Mouse (Mus musculus) liver, embryonic 15.5 days (tissue): Measurements from ENCODE around the gene Tubgcp3. TPM values are rescaled to one million over a fixed set of nuclear protein-coding genes. Genes with fewer than 3 reads are reported as not detected.
"Not testable (repeated sequence)": the region's sequence is repeated elsewhere in the genome, so short reads cannot be mapped to it uniquely, and the experiment has no call there.

Experiments
- ATAC-seq: fragments of 200-750 bp; cut with Nextera tagmentation; 2 replicates; pipeline ENCODE4 v1.8.0; 2017; ENCODE audit warnings: moderate number of reproducible peaks, mild to moderate bottlenecking, moderate library complexity; ENCODE audit not compliant: insufficient read depth
- H3K27ac ChIP-seq: fragments of 300-500 bp; sonication (generic); replicated peaks from 2 replicates; pipeline ENCODE4 v1.5.1; 2015; ENCODE audit warnings: mild to moderate bottlenecking, inconsistent platforms
- H3K27me3 ChIP-seq: fragments of 300-500 bp; sonication (generic); 2 replicates; pipeline ENCODE4 v1.6.1; 2015; ENCODE audit warnings: mild to moderate bottlenecking, inconsistent platforms
- H3K36me3 ChIP-seq: fragments of 300-500 bp; sonication (generic); replicated peaks from 2 replicates; pipeline ENCODE4 v1.6.1; 2015; ENCODE audit warnings: moderate library complexity, mild to moderate bottlenecking, inconsistent platforms
- H3K4me1 ChIP-seq: fragments of 300-500 bp; sonication (generic); replicated peaks from 2 replicates; pipeline ENCODE4 v1.6.1; 2015; ENCODE audit warnings: inconsistent platforms
- H3K4me2 ChIP-seq: fragments of 300-500 bp; sonication (generic); 2 replicates; pipeline ENCODE4 v1.6.1; 2015; ENCODE audit warnings: moderate library complexity, mild to moderate bottlenecking, inconsistent platforms
- H3K4me3 ChIP-seq: fragments of 300-500 bp; sonication (generic); replicated peaks from 2 replicates; pipeline ENCODE4 v1.5.1; 2015; ENCODE audit warnings: mild to moderate bottlenecking, inconsistent platforms
- H3K9ac ChIP-seq: fragments of 300-500 bp; sonication (generic); 2 replicates; pipeline ENCODE4 v1.6.1; 2015; ENCODE audit warnings: moderate library complexity, mild to moderate bottlenecking, inconsistent platforms
- H3K9me3 ChIP-seq: fragments of 300-500 bp; sonication (generic); replicated peaks from 2 replicates; pipeline ENCODE4 v1.6.1; 2016; ENCODE audit warnings: inconsistent platforms
- WGBS: fragments of 180-500 bp; shearing (Covaris S2); methylation state at CpG from one replicate; pipeline ENCODE4 v1.1.7; 2015; ENCODE audit warnings: mixed read lengths; ENCODE audit not compliant: insufficient replicate concordance; 5-methylcytosine and 5-hydroxymethylcytosine counted together
- polyA plus RNA-seq: library from polyadenylated mRNA; unstranded; fragments of >200 nt; fragmentation: Nextera tagmentation; extraction: Ambion mirVana; gene quantifications from 2 replicates; pipeline ENCODE4 v1.2.1, GENCODE M21; 2015

Tubgcp3 gene
- polyA plus RNA-seq, 1 experiment from 2014 or later, result 22.4 TPM

DNA sequence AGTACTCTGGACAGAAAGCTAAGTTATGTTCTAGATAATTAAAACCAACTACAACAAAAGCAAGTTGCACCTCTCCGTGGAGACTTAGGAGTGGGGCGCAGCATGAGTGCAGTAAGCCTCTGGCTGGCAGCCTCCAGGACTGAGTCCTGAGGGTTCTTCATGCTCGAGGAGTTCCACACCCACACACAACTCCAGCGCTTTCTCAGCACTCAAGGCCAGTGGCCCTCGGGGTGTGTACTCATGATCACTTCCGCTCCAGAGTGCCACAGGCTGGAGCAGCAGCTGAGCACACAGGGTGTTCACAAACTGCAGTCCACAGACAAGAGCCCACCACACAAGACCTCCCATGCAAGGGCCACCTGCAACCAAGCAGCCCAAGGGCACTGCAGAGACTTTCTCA lies 30.5 kb downstream of the Tubgcp3 start:
- H3K4me3 ChIP-seq, result no peak overlapping the region
- H3K9me3 ChIP-seq, result no peaks in the 10 kb centered on the region
- peaks cover 26% of the 10 kb centered on the region for H3K4me1 ChIP-seq
- no peak overlapping the region for H3K4me2 ChIP-seq
- H3K36me3 ChIP-seq, result peaks cover 88% of the 10 kb centered on the region
- H3K9ac ChIP-seq, result no peak overlapping the region
- H3K27ac ChIP-seq, result no peak overlapping the region
- H3K27me3 ChIP-seq, result no peaks in the 10 kb centered on the region
- ATAC-seq, result no peak
- WGBS, result 85% methylated on average over 6 of the region's 6 CpGs

DNA sequence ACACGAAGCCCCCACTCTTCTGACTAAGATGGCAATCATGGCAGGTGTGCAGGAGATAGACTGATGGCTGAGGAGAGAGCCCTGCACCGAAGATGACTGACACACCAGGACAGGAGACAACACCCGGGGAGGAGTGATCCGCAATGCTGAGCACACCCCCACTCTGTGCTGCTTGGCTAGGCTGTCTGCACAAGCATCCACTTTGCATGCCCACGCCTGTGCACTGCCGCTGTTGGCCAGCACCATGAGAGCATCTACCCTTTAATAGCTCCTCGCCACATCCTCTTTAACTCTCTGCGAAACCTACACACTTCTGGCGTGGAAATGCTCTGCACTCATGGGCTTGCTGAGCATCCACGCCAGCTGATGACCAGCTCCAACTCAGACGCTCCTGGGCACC lies 33.6 kb downstream of the Tubgcp3 start:
- H3K9me3 ChIP-seq, result no peaks in the 10 kb centered on the region
- H3K36me3 ChIP-seq, result peaks cover 88% of the 10 kb centered on the region
- H3K4me3 ChIP-seq, result no peak overlapping the region
- H3K9ac ChIP-seq, result no peak overlapping the region
- H3K4me1 ChIP-seq, result no peaks in the 10 kb centered on the region
- no peak overlapping the region for H3K4me2 ChIP-seq
- ATAC-seq, result no peak
- WGBS, result 84% methylated on average over 11 of the region's 11 CpGs
- no peak overlapping the region for H3K27ac ChIP-seq
- H3K27me3 ChIP-seq, result no peaks in the 10 kb centered on the region

DNA sequence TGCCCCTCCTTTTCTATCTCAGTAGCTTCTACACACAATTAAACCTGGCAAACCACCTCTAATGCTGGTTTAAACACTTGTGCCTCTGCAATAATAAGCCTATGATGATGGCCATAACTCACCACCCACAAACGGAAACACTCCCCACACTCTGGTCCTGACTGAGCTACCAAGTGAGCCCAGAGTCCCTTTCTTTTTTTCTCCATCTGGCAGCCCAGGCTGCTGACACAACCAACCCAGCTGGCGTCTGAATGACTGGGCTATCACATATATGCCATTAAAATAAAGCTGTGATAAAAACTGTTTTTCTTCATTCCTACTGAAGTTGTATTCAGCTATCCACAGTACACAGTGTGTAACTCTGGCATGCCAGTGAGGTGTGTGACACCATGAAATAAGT lies 36.7 kb downstream of the Tubgcp3 start:
- H3K9ac ChIP-seq, result no peak overlapping the region
- H3K36me3 ChIP-seq, result peaks cover 91% of the 10 kb centered on the region
- H3K4me2 ChIP-seq, result no peak overlapping the region
- no peak for ATAC-seq
- WGBS, result 65% methylated on average over 2 of the region's 2 CpGs
- H3K4me3 ChIP-seq, result no peak overlapping the region
- H3K27me3 ChIP-seq, result no peaks in the 10 kb centered on the region
- H3K27ac ChIP-seq, result no peak overlapping the region
- no peaks in the 10 kb centered on the region for H3K4me1 ChIP-seq
- no peaks in the 10 kb centered on the region for H3K9me3 ChIP-seq

DNA sequence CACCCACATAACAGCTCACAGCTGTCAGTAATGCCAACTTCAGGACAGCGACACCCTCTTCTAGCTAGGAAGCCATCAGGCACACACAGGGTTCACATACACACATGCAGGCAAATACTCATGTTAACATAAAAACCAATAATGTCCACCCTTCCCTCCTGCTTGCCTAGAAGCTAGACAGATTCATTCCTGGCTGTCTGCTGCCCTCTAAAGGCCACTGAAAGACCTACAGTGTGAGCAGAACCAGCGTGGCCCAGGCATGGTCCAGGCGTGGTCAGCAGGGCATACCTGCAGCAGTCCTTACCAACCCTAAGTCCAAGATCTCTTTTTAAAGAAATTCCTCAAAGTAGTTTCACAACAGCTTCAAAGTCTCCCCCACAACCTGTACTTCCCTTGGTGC lies 43.0 kb downstream of the Tubgcp3 start:
- 59% methylated on average over 3 of the region's 3 CpGs for WGBS
- no peak for ATAC-seq
- no peaks in the 10 kb centered on the region for H3K9me3 ChIP-seq
- H3K4me1 ChIP-seq, result no peaks in the 10 kb centered on the region
- H3K9ac ChIP-seq, result no peak overlapping the region
- no peaks in the 10 kb centered on the region for H3K27me3 ChIP-seq
- H3K4me3 ChIP-seq, result no peak overlapping the region
- no peak overlapping the region for H3K27ac ChIP-seq
- no peak overlapping the region for H3K4me2 ChIP-seq
- H3K36me3 ChIP-seq, result peaks cover 87% of the 10 kb centered on the region

DNA sequence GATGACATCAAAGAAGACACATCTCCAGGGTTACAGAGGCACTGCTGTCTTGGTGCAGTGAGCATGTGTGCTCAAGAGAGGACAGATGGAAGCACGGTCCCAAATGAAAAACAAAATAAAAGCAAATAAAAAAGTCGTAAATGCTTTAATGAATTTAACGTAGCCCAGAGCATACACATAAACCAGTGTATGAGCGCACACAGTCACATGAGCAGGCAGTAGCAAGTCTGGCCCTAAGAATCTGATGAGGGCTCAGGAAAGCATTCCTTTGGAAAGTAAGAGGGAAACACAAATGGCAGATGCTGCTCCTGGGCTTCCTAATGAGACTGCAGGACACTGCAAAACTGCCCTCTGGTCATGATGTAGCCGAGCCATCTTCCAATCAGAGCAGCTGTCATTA lies 46.2 kb downstream of the Tubgcp3 start:
- no peak overlapping the region for H3K4me3 ChIP-seq
- no peak overlapping the region for H3K27ac ChIP-seq
- H3K4me2 ChIP-seq, result no peak overlapping the region
- 84% methylated on average over 5 of the region's 5 CpGs for WGBS
- no peak for ATAC-seq
- H3K36me3 ChIP-seq, result peaks cover 94% of the 10 kb centered on the region
- no peaks in the 10 kb centered on the region for H3K27me3 ChIP-seq
- no peaks in the 10 kb centered on the region for H3K4me1 ChIP-seq
- H3K9ac ChIP-seq, result no peak overlapping the region
- H3K9me3 ChIP-seq, result no peaks in the 10 kb centered on the region

DNA sequence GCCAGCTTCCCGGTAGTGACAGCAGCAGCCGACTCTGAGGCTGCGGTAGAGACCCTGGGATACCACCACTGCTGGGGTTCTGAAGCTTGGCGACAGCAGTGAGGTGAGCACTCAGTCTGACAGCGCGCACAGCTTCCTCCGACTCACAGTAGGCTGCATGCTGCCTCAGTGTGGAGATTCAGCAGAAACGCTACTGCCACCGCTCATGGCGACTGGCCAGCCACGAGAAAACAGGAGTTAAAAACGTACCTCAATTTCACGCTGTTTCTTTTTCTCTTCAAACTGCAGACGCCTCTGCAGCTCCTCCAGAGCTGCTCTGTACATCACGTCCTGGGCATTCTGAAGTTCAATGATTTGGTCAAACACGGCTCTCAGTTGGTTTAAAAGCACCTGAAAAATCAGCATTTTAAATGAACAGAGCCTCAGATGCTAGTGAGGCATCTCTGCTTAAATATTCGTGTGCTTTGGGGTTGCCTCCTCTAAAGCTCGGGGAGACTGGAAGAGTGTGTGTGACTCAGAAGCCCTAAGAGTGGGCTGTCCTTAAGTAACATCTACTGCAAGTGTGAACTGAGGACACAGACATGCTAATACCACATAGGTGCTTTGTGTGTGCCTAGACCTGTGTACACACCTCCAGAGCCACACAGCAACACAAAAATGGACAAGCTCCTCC lies 50.4 kb downstream of the Tubgcp3 start:
- no peak overlapping the region for H3K4me2 ChIP-seq
- H3K27ac ChIP-seq, result no peak overlapping the region
- no peak overlapping the region for H3K9ac ChIP-seq
- no peak overlapping the region for H3K4me3 ChIP-seq
- WGBS, result 91% methylated on average over 18 of the region's 18 CpGs
- ATAC-seq, result no peak
- no peaks in the 10 kb centered on the region for H3K27me3 ChIP-seq
- H3K36me3 ChIP-seq, result peaks cover 79% of the 10 kb centered on the region
- no peaks in the 10 kb centered on the region for H3K9me3 ChIP-seq
- no peaks in the 10 kb centered on the region for H3K4me1 ChIP-seq

DNA sequence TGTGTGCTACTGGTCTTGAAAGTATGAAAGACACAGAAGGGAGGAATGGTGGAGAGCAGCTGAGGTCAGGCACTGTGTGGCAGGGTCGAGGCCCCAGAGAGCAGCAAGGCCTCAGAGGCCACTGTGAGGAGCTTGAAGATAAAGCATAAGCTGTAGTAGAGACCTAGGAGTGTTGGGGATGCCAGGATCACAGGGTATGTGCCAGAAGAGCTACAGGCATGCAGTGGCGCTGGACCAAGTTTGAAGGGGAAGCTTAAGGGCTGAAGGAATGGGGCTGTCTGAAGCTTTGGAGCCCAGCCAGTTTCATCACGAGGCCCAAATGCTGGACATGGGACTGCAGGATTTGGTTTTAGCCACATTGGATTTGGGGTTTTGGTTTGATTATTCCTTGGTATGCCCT lies 54.7 kb downstream of the Tubgcp3 start:
- H3K4me2 ChIP-seq, H3K27me3 ChIP-seq, ATAC-seq, H3K9me3 ChIP-seq, H3K4me3 ChIP-seq, H3K9ac ChIP-seq, H3K4me1 ChIP-seq, H3K27ac ChIP-seq: not testable (repeated sequence)
- WGBS, result 79% methylated on average over 3 of the region's 3 CpGs
- peaks cover 61% of the 10 kb centered on the region for H3K36me3 ChIP-seq

DNA sequence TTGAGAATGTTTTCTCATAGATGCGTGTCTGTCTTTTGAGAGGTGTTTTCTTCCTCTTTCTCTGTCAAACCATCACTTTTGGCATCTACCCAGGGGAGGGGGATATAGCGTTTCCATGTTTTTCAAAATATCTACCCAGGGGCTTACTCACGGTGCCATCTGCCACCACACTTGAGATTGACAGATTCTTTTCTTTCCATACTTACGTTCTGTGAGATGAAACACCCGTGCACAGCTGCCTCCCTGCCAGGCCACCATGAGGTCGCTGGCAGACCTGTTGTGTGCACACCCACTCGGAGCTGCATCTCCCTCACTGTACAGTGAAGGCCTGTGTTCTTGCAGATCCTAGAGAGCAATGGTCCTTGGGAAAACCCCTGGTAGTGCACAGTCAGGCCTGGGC lies 58.8 kb downstream of the Tubgcp3 start:
- no peak overlapping the region for H3K4me2 ChIP-seq
- peaks cover 18% of the 10 kb centered on the region; the same call in 1 of the 2 replicates for H3K27me3 ChIP-seq
- WGBS, result 77% methylated on average over 7 of the region's 7 CpGs
- no peak for ATAC-seq
- no peak overlapping the region for H3K4me3 ChIP-seq
- no peaks in the 10 kb centered on the region for H3K9me3 ChIP-seq
- H3K9ac ChIP-seq, result no peak overlapping the region
- H3K4me1 ChIP-seq, result 0 out of 2 replicates have a peak, but pooled peaks cover 5% of the 10 kb centered on the region
- peaks cover 28% of the 10 kb centered on the region for H3K36me3 ChIP-seq
- no peak overlapping the region for H3K27ac ChIP-seq

DNA sequence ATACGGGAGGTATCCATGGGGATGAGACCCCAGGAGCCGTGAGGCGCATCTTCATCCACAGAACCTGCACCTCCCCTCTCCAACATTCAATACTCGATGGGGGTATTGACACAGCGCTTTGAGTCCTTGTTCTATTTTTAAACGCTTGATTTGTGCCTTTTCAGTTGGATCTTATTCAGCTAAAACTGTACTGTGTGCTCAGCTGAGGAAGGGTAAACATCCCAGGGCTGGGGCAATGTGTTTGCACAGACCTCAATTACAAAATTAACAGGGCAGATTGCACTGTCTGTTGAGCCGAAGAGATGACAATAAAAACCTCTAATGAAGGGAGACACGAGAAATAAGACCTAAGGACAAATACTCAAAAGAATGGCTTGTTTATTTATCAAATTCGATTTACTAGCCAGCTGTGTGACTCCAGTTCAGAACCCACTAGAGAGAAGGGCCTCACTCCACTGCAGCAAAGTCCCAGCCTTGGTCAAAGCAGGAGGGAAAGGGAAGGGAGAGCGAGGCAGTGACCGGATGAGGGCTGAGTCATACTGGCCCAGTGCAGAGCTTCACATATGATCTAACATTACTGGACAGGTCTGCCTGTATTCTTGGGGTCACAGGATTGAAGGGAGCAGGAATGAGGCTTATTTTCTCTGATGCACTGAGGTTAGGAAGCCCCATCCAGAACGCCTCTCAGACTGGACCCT lies 62.1 kb downstream of the Tubgcp3 start:
- ATAC-seq, result no peak
- Histone ChIP-seq H3K4me3 (no peak overlapping the region), H3K9me3 (no peaks in the 10 kb centered on the region), H3K9ac (no peak overlapping the region), H3K36me3 (peaks cover 14% of the 10 kb centered on the region), H3K27me3 (peaks cover 41% of the 10 kb centered on the region; the same call in 1 of the 2 replicates), H3K4me1 (0 out of 2 replicates have a peak, but pooled peaks cover 5% of the 10 kb centered on the region), H3K27ac (no peak overlapping the region), H3K4me2 (no peak overlapping the region)
- WGBS, result 59% methylated on average over 12 of the region's 12 CpGs

DNA sequence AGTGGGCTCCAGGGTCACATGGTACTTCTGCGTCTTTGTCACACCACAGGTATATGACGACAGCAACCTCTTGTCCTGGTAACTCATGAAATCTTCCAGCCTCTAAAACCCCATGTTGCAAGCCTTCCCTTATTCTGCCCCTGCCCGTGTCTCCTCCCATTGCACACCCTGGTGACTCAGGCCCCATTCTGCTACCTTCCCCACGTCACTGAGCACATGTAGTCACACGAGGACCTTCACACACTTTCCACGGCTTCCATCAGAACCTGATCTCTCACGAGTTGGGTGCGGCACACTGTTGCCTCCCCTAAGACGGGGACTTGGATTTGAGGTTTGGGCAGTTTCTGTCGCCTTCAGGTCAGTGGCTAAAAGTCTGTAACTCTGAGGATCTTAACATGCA lies 63.2 kb downstream of the Tubgcp3 start:
- H3K36me3 ChIP-seq, result 0 out of 2 replicates have a peak, but pooled peaks cover 5% of the 10 kb centered on the region
- peaks cover 47% of the 10 kb centered on the region; the same call in 1 of the 2 replicates for H3K27me3 ChIP-seq
- H3K4me2 ChIP-seq, result no peak overlapping the region
- 56% methylated on average over 10 of the region's 10 CpGs for WGBS
- no peak overlapping the region for H3K9ac ChIP-seq
- H3K4me3 ChIP-seq, result no peak overlapping the region
- no peaks in the 10 kb centered on the region for H3K9me3 ChIP-seq
- H3K27ac ChIP-seq, result no peak overlapping the region
- 0 out of 2 replicates have a peak, but pooled peaks cover 5% of the 10 kb centered on the region for H3K4me1 ChIP-seq
- no peak for ATAC-seq

DNA sequence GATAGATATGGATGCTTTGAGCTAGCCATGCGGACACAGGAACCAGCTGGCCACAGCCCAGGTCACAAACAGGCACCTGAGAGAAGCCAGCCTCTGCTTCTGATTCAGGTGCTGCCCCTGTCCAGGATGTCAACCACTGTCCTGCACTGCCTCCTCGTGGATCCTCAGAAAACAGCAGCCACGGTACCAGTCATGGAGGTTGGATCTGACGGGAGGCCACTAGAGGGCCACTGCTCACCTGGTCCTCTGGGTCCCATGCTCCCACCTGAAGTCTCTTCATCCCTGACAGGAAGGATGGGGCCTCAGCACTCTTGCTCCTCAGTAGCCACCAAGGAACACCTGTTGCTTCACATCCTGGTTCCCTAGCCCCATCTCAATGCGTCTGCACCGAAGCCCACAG lies 64.8 kb downstream of the Tubgcp3 start:
- H3K4me3 ChIP-seq, result no peak overlapping the region
- WGBS, result 27% methylated on average over 6 of the region's 6 CpGs
- no peak overlapping the region for H3K9ac ChIP-seq
- no peaks in the 10 kb centered on the region for H3K9me3 ChIP-seq
- ATAC-seq, result no peak
- H3K27me3 ChIP-seq, result peaks cover 47% of the 10 kb centered on the region
- no peak overlapping the region for H3K4me2 ChIP-seq
- H3K27ac ChIP-seq, result no peak overlapping the region
- 0 out of 2 replicates have a peak, but pooled peaks cover 5% of the 10 kb centered on the region for H3K4me1 ChIP-seq
- no peaks in the 10 kb centered on the region for H3K36me3 ChIP-seq
